Mouse (Mus musculus) kidney, postnatal 14 days (tissue): ENCODE measurements at regions not wholly inside any gene's neighbourhood (a gene's known extent, or its start where the extent isn't known, plus 50 kb on each side); places are given as distances from the start of the nearest gene placed in this dataset.

Source experiments
- DNase-seq: peaks from one replicate; pipeline ENCODE4 v3.0.0; 2022; ENCODE audit warnings: mixed read lengths

DNA sequence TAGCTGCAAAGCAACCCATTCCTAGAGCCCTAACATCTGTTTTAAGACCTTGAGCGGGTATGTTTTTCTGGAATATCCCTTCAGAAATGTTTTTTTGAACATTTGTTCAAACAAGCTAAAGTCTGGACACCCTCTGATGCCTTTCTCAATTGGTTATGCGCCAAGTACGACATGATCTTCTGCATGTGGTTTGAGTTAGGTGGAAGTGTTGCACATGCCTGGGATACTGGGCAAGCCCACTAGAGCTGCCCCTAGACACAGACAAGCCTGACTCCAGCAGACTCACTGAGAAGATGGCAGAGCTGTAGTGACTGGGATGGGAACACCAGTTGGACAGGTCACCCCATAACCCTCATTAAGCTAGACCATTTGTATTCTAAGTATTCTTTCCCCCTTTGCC, 153.2 kb upstream of the Cypt2 start:
- DNase-seq = no peak

DNA sequence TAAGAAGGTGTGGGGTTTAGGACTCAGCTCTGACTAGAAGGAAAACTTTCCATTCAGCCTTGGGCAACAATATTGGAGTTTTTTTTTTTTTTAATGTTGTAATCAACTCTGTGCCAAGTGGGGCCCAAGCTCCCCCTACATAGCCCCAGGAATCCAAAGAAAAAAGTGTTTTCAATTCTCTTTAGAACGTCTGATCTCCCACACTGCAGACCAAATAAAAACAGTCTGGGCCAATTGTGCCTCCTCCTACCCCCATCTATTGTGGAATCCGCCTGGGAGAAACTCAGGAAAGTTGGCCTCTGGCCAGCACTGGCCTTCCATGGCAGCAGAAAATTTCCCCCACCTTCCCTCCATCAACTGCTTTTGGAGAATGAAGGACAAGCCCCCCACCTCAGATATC, 133.3 kb upstream of the Cypt2 start:
- no peak for DNase-seq

DNA sequence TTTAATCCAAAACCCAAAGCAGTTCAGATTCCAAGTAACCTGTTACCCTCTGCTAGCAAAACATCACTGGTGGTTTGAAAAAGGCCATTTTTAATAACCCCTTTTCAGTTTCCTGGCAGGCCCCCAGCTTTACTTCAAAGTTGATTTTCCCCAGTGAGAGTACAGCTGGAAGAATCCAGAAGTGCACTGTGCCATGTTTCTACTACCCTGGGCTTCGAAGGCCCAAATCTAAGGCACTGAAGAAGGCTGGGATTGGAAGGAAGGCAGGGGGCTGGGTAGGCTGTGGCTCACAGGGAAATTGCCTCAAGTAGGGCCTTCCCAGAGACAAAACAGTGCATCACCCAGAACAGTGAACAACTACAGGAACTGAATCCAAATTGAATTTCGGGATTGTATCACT, 131.6 kb upstream of the Cypt2 start:
- no peak for DNase-seq

DNA sequence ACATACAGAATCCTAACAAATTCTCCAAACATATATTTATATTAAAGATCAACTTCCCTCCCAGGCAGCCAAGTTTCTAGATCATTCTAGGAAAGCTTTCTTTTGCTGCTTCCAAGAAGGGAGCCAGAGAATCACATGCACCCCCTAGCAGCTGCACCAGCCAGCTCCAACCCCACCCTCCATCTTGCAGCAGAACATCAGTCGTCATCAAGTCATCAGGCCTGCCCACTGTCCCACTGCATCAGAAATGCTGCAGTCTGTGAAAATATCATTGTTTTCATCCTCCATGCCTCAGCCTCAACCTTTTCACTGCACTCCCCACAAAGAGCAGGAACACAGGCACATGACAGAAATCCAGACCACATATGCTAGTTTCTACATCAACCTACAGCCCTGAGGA, 109.1 kb upstream of the Cypt2 start:
- DNase-seq = no peak

DNA sequence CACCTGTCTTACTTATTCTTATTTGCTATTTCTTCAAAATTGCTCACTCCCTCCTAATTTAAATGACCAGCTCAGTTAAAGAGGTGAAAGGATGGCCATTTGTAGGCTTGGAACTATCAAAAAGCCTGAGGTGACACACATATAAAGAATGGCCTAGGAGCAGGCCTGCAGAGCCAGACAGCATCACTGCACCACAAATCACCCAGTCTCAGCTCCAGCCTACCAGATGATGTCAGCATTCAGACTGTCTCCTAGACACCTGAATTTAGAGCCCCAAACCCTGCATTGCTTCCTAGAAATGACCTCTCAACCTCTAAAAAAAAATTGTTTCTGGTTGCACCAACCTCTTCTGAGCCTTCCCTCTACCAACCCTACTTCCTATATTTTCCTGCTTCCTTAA, 108.5 kb upstream of the Cypt2 start:
- no peak for DNase-seq

DNA sequence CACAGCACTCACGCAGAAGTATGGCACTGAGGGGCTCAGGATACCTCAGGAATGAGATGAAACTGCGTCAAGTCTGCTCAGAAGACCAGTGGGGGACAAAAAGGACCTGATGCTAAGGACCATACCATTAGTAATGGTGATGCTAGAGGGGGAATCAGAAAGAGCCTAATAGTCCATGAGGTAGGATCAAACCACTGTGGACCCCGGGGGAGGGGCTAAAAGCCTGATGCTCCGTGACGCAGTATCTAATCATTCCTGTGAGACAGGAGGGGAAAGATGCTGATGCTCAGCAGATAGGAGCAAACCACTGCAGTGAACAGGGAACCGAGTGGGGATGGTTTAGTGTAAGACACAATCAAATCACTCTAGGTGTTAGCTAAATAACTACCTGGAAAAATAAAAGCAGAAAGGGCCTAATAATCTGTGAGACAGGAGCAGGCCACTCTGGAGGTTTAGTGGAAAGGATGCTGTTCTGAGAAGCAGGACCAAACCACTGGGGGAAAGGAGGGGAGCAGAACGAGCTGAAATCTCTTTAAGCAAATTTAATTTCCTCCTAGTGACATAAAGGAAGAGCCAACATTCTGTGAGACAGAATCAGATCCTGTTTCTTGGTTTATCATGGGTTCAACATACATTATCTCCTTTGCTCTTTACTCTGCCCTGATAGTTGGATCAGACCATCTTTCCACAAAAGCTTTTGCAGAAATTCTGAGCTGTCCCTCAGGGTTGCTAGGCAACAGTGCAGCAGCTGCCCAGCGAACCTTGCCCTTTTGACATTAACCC, 107.7 kb upstream of the Cypt2 start:
- DNase-seq = no peak

- no peak for DNase-seq
Measured at GRCm38 (mm10) chrX:105393259-105393658, 106.3 kb upstream of the Cypt2 start.

- no peak for DNase-seq
Measured at GRCm38 (mm10) chrX:105413351-105413750, 86.2 kb upstream of the Cypt2 start.

DNA sequence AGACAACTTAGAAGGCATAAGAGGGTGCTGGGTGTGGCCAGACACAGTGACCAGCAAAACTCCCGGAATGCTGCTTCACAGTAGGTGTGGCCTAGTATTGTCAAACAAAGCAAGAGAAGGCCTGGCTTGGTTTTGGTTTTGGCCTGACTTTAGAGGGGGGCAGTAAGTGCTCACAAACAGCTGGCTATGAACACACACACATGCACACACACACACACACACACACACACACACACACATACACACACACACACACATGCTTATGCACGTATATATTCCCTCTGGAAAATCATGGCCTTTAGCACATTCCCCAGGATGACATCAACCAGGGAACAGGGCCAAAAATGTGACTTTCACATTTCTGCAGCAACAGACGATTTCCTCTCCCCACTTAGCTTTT, 78.6 kb upstream of the Cypt2 start:
- DNase-seq = peak; percentile 2
